Mouse (Mus musculus) heart, postnatal 14 days (tissue): ENCODE data around the gene Gm16513. TPM values are rescaled to one million over a fixed set of nuclear protein-coding genes. Genes with fewer than 3 reads are reported as not detected.
"Not testable (repeated sequence)": the region's sequence is repeated elsewhere in the genome, so short reads cannot be mapped to it uniquely, and the experiment has no call there.

Experiments
- DNase-seq, 2 experiments: peaks; one replicate each; pipeline ENCODE4 v3.0.0; 2021 to 2022
- intact Hi-C: fragments of 180-260 bp; cut with DNase I; formaldehyde crosslinking; loops from one replicate; pipeline ENCODE4 v1.15.1; 2025
- long read RNA-seq, 2 experiments: library from polyadenylated mRNA; stranded (forward); transcript quantifications; one replicate each; pipeline ENCODE4 v2.0.0; 2021
- total RNA-seq, 2 experiments: library from RNA; stranded (reverse); gene quantifications; 2 replicates each; pipeline ENCODE4 v1.2.3; 2021

The Gm16513 gene
- total RNA-seq, result not detected
- long read RNA-seq, experiment 1, result 0 reads
- long read RNA-seq, experiment 2, result 0 reads

- DNase-seq, intact Hi-C loops: not testable (repeated sequence)
Measured at GRCm38 (mm10) chr5:95182324-95182723, at the start of gene Gm16513. Gm16513 (plus strand) TSS chr5:95182624.

Other genes with a start within 250 kb of the Gm16513 start
- gene Gm6367, start 194.0 kb upstream of the Gm16513 start, total RNA-seq, result not detected
- gene Gm7942, start 75.7 kb upstream of the Gm16513 start, total RNA-seq, result not detected
- gene Gm10424, start 90.1 kb downstream of the Gm16513 start, total RNA-seq, result not detected
- not detected for gene Gm3259, start 123.3 kb downstream of the Gm16513 start, total RNA-seq